Mouse (Mus musculus): Measurements from ENCODE around the gene Sod3. TPM values are rescaled to one million over a fixed set of nuclear protein-coding genes. Genes with fewer than 3 reads are reported as not detected.

Gene Sod3
- polyA plus RNA-seq, 1 experiment from 2014 or later: 0.35 TPM

- Histone ChIP-seq H3K4me3 (no peak overlapping the region), H3K36me3 (ENCODE audit: poor library complexity, severe bottlenecking) (0 out of 2 replicates have a peak, but pooled peaks cover 2% of the 10 kb centered on the region), H3K4me1 (no peaks in the 10 kb centered on the region), H3K27ac (no peak overlapping the region), H3K4me2 (no peak overlapping the region), H3K9ac (no peak overlapping the region), H3K27me3 (no peaks in the 10 kb centered on the region), H3K9me3 (replicated peaks) (no peaks in the 10 kb centered on the region)
- ATAC-seq: no peak
- 87% methylated on average over 2 of the region's 2 CpGs for WGBS
These were observed 22.4 kb downstream of the Sod3 start for GRCm38 (mm10) chr5:52386016-52386415.

GRCm38 (mm10) chr5:52388092-52388749 is 24.6 kb downstream of the Sod3 start:
- Histone ChIP-seq H3K27ac (no peak overlapping the region), H3K4me1 (no peaks in the 10 kb centered on the region), H3K4me2 (no peak overlapping the region), H3K27me3 (no peaks in the 10 kb centered on the region), H3K9ac (no peak overlapping the region), H3K9me3 (replicated peaks) (no peaks in the 10 kb centered on the region), H3K36me3 (ENCODE audit: poor library complexity, severe bottlenecking) (0 out of 2 replicates have a peak, but pooled peaks cover 2% of the 10 kb centered on the region), H3K4me3 (no peak overlapping the region)
- ATAC-seq: no peak
- 66% methylated on average over 7 of the region's 7 CpGs for WGBS

GRCm38 (mm10) chr5:52390381-52390780 is 26.8 kb downstream of the Sod3 start:
- 95% methylated on average over 6 of the region's 6 CpGs for WGBS
- Histone ChIP-seq H3K9ac (no peak overlapping the region), H3K4me1 (no peaks in the 10 kb centered on the region), H3K4me3 (no peak overlapping the region), H3K27ac (no peak overlapping the region), H3K9me3 (replicated peaks) (no peaks in the 10 kb centered on the region), H3K36me3 (ENCODE audit: poor library complexity, severe bottlenecking) (0 out of 2 replicates have a peak, but pooled peaks cover 2% of the 10 kb centered on the region), H3K4me2 (no peak overlapping the region), H3K27me3 (no peaks in the 10 kb centered on the region)
- ATAC-seq: no peak

GRCm38 (mm10) chr5:52391471-52391870 is 27.9 kb downstream of the Sod3 start:
- 0 out of 2 replicates have a peak, but pooled peaks cover 2% of the 10 kb centered on the region for H3K36me3 ChIP-seq (ENCODE audit: poor library complexity, severe bottlenecking)
- no peak overlapping the region for H3K4me3 ChIP-seq
- no peaks in the 10 kb centered on the region for H3K9me3 ChIP-seq (replicated peaks)
- no peak for ATAC-seq
- no peak overlapping the region for H3K4me2 ChIP-seq
- H3K27ac ChIP-seq: no peak overlapping the region
- H3K9ac ChIP-seq: no peak overlapping the region
- 71% methylated on average over 16 of the region's 16 CpGs for WGBS
- H3K27me3 ChIP-seq: no peaks in the 10 kb centered on the region
- no peaks in the 10 kb centered on the region for H3K4me1 ChIP-seq

GRCm38 (mm10) chr5:52393756-52394155 is 30.2 kb downstream of the Sod3 start:
- no peak for ATAC-seq

GRCm38 (mm10) chr5:52404373-52404772 is 40.8 kb downstream of the Sod3 start:
- WGBS: 81% methylated on average over 8 of the region's 8 CpGs

More at GRCm38 (mm10) chr5:52393756-52394155, 30.2 kb downstream of the Sod3 start:
- 0 out of 2 replicates have a peak, but pooled peaks cover 2% of the 10 kb centered on the region for H3K36me3 ChIP-seq (ENCODE audit: poor library complexity, severe bottlenecking)
- H3K9ac ChIP-seq: no peak overlapping the region
- H3K4me1 ChIP-seq: no peaks in the 10 kb centered on the region
- H3K27ac ChIP-seq: no peak overlapping the region
- H3K4me2 ChIP-seq: no peak overlapping the region
- 93% methylated on average over 4 of the region's 4 CpGs for WGBS
- no peak overlapping the region for H3K4me3 ChIP-seq
- no peaks in the 10 kb centered on the region for H3K27me3 ChIP-seq
- H3K9me3 ChIP-seq (replicated peaks): no peaks in the 10 kb centered on the region

GRCm38 (mm10) chr5:52408668-52409315 is 45.2 kb downstream of the Sod3 start:
- Histone ChIP-seq H3K4me2 (no peak overlapping the region), H3K27ac (peak overlapping the region; percentile 19; the same call in 1 of the 2 replicates), H3K36me3 (ENCODE audit: poor library complexity, severe bottlenecking) (no peaks in the 10 kb centered on the region), H3K9ac (no peak overlapping the region), H3K27me3 (no peaks in the 10 kb centered on the region), H3K4me3 (no peak overlapping the region), H3K9me3 (replicated peaks) (no peaks in the 10 kb centered on the region), H3K4me1 (peaks cover 7% of the 10 kb centered on the region; the same call in 1 of the 2 replicates)
- 72% methylated on average over 7 of the region's 7 CpGs for WGBS
- ATAC-seq: 0 out of 2 replicates have a peak, but pooled peaks have one; percentile 12

More at GRCm38 (mm10) chr5:52404373-52404772, 40.8 kb downstream of the Sod3 start:
- Histone ChIP-seq H3K4me1 (peaks cover 6% of the 10 kb centered on the region; the same call in 1 of the 2 replicates), H3K27me3 (no peaks in the 10 kb centered on the region), H3K36me3 (ENCODE audit: poor library complexity, severe bottlenecking) (no peaks in the 10 kb centered on the region), H3K9ac (no peak overlapping the region), H3K9me3 (replicated peaks) (no peaks in the 10 kb centered on the region), H3K4me3 (no peak overlapping the region), H3K4me2 (no peak overlapping the region), H3K27ac (no peak overlapping the region)
- no peak for ATAC-seq

- Histone ChIP-seq H3K4me2 (no peak overlapping the region), H3K9ac (no peak overlapping the region), H3K27me3 (no peaks in the 10 kb centered on the region), H3K27ac (no peak overlapping the region), H3K36me3 (ENCODE audit: poor library complexity, severe bottlenecking) (no peaks in the 10 kb centered on the region), H3K4me1 (peaks cover 7% of the 10 kb centered on the region; the same call in 1 of the 2 replicates), H3K9me3 (replicated peaks) (no peaks in the 10 kb centered on the region), H3K4me3 (no peak overlapping the region)
- WGBS: 93% methylated on average over 12 of the region's 12 CpGs
- ATAC-seq: no peak
These were observed 46.6 kb downstream of the Sod3 start for GRCm38 (mm10) chr5:52410197-52410596.

GRCm38 (mm10) chr5:52411567-52411966 is 48.0 kb downstream of the Sod3 start:
- Histone ChIP-seq H3K4me1 (peaks cover 7% of the 10 kb centered on the region; the same call in 1 of the 2 replicates), H3K27ac (no peak overlapping the region), H3K4me3 (no peak overlapping the region), H3K36me3 (ENCODE audit: poor library complexity, severe bottlenecking) (no peaks in the 10 kb centered on the region), H3K4me2 (no peak overlapping the region), H3K9ac (no peak overlapping the region), H3K9me3 (replicated peaks) (no peaks in the 10 kb centered on the region), H3K27me3 (no peaks in the 10 kb centered on the region)
- ATAC-seq: no peak
- WGBS: 65% methylated on average over 3 of the region's 3 CpGs

- Histone ChIP-seq H3K9me3 (replicated peaks) (no peaks in the 10 kb centered on the region), H3K4me1 (no peaks in the 10 kb centered on the region), H3K36me3 (ENCODE audit: poor library complexity, severe bottlenecking) (no peaks in the 10 kb centered on the region), H3K27ac (no peak overlapping the region), H3K4me2 (no peak overlapping the region), H3K27me3 (no peaks in the 10 kb centered on the region), H3K4me3 (no peak overlapping the region), H3K9ac (no peak overlapping the region)
- WGBS: 85% methylated on average over 1 of the region's 1 CpGs
- no peak for ATAC-seq
These were observed 51.6 kb downstream of the Sod3 start for GRCm38 (mm10) chr5:52415193-52415592.

GRCm38 (mm10) chr5:52415917-52416316 is 52.3 kb downstream of the Sod3 start:
- Histone ChIP-seq H3K4me2 (no peak overlapping the region), H3K36me3 (ENCODE audit: poor library complexity, severe bottlenecking) (no peaks in the 10 kb centered on the region), H3K27me3 (no peaks in the 10 kb centered on the region), H3K4me3 (no peak overlapping the region), H3K4me1 (no peaks in the 10 kb centered on the region), H3K27ac (no peak overlapping the region), H3K9ac (no peak overlapping the region), H3K9me3 (replicated peaks) (no peaks in the 10 kb centered on the region)
- no peak for ATAC-seq
- 90% methylated on average over 6 of the region's 6 CpGs for WGBS

GRCm38 (mm10) chr5:52416485-52416884 is 52.9 kb downstream of the Sod3 start:
- H3K36me3 ChIP-seq (ENCODE audit: poor library complexity, severe bottlenecking): no peaks in the 10 kb centered on the region
- no peak overlapping the region for H3K4me2 ChIP-seq
- H3K9me3 ChIP-seq (replicated peaks): no peaks in the 10 kb centered on the region
- no peaks in the 10 kb centered on the region for H3K27me3 ChIP-seq
- no peak overlapping the region for H3K9ac ChIP-seq
- WGBS: 68% methylated on average over 2 of the region's 2 CpGs
- H3K4me3 ChIP-seq: no peak overlapping the region
- no peak for ATAC-seq
- H3K4me1 ChIP-seq: no peaks in the 10 kb centered on the region
- no peak overlapping the region for H3K27ac ChIP-seq

Data from forebrain, embryonic 13.5 days (tissue).